In genomic region chr7:82649081-82649445, GRCm38 (mm10) we compare ENCODE assay signal across 8 mouse cellular contexts. TPM values are rescaled to one million over a fixed set of nuclear protein-coding genes. Genes with fewer than 3 reads are reported as not detected.
DNase-seq lines count a peak whose midpoint lies in the region; ATAC-seq and TF ChIP-seq lines count a peak whose summit lies in the region.

No protein-coding gene starts in this region.

- peak overlapping the region; percentile 57 for H3K4me2 ChIP-seq in lung, embryonic 14.5 days
- peak overlapping the region; percentile 61 for H3K4me2 ChIP-seq in forebrain, postnatal 0 days (ENCODE audit: low read depth)
- H3K4me2 ChIP-seq in stomach, embryonic 16.5 days (ENCODE audit: low read depth, low read length) = peak overlapping the region; percentile 76

- 16% methylated on average over 6 of the region's 6 CpGs for WGBS in lung, embryonic 14.5 days
- WGBS in forebrain, postnatal 0 days = 18% methylated on average over 6 of the region's 6 CpGs
- 11% methylated on average over 6 of the region's 6 CpGs for WGBS in liver, adult 2 months
- 11% methylated on average over 6 of the region's 6 CpGs for WGBS in stomach, embryonic 16.5 days

- peak; percentile 22; the same call in 1 of the 2 replicates for ATAC-seq in lung, embryonic 14.5 days (ENCODE audit: insufficient read depth)
- ATAC-seq in forebrain, postnatal 0 days = no peak
- peak; percentile 68; the same call in 1 of the 2 replicates for ATAC-seq in stomach, embryonic 16.5 days (ENCODE audit: insufficient read depth, low FRiP score)

- H3K27me3 ChIP-seq in lung, embryonic 14.5 days (ENCODE audit: insufficient read depth, low read length) = no peaks in the 10 kb centered on the region
- no peaks in the 10 kb centered on the region for H3K27me3 ChIP-seq in forebrain, postnatal 0 days (ENCODE audit: insufficient read depth, low read length)
- H3K27me3 ChIP-seq in liver, adult 2 months (ENCODE audit: control insufficient read depth, insufficient read depth, low read length) = no peaks in the 10 kb centered on the region
- no peaks in the 10 kb centered on the region for H3K27me3 ChIP-seq in stomach, embryonic 16.5 days (ENCODE audit: control insufficient read depth, insufficient read depth, low read length)

- peaks cover 3% of the 10 kb centered on the region; the same call in 1 of the 2 replicates for H3K79me2 ChIP-seq in liver, adult 2 months (ENCODE audit: control insufficient read depth, insufficient read depth, low read length)

- no peaks in the 10 kb centered on the region for H3K9me3 ChIP-seq in lung, embryonic 14.5 days (ENCODE audit: low read depth, low read length)
- H3K9me3 ChIP-seq in forebrain, postnatal 0 days (ENCODE audit: low read length) = no peaks in the 10 kb centered on the region
- no peaks in the 10 kb centered on the region for H3K9me3 ChIP-seq in stomach, embryonic 16.5 days (replicated peaks; ENCODE audit: control insufficient read depth, low read length)

- peak; percentile 16 for DNase-seq in lung, embryonic 14.5 days
- no peak for DNase-seq in lung, postnatal 10 days
- peak; percentile 40 for DNase-seq in T-cell, adult 2 months (ENCODE audit: low spot score)
- no peak for DNase-seq in forebrain, postnatal 0 days
- DNase-seq in liver, adult 2 months (ENCODE audit: extremely low read depth, low read depth, low spot score) = peak; percentile 2
- DNase-seq in urinary bladder, postnatal 10 days (ENCODE audit: low spot score) = no peak
- DNase-seq in lung, postnatal 25 days (ENCODE audit: low spot score) = no peak

- H3K4me1 ChIP-seq in lung, embryonic 14.5 days (ENCODE audit: insufficient read depth) = no peaks in the 10 kb centered on the region
- peaks cover 9% of the 10 kb centered on the region; the same call in 1 of the 2 replicates for H3K4me1 ChIP-seq in forebrain, postnatal 0 days (ENCODE audit: insufficient read depth)
- H3K4me1 ChIP-seq in liver, adult 2 months (ENCODE audit: control insufficient read depth, insufficient read depth, low read length) = peaks cover 4% of the 10 kb centered on the region; the same call in 1 of the 2 replicates
- peaks cover 15% of the 10 kb centered on the region for H3K4me1 ChIP-seq in stomach, embryonic 16.5 days (ENCODE audit: control insufficient read depth, insufficient read depth, low read length)

- H3K36me3 ChIP-seq in lung, embryonic 14.5 days (ENCODE audit: insufficient read depth) = peaks cover 6% of the 10 kb centered on the region; the same call in 1 of the 2 replicates
- H3K36me3 ChIP-seq in forebrain, postnatal 0 days (ENCODE audit: insufficient read depth) = 0 out of 2 replicates have a peak, but pooled peaks cover 3% of the 10 kb centered on the region
- peaks cover 7% of the 10 kb centered on the region; the same call in 1 of the 2 replicates for H3K36me3 ChIP-seq in liver, adult 2 months (ENCODE audit: control insufficient read depth, insufficient read depth, low read length)
- H3K36me3 ChIP-seq in stomach, embryonic 16.5 days (ENCODE audit: control insufficient read depth, insufficient read depth, low read length) = 0 out of 2 replicates have a peak, but pooled peaks cover 2% of the 10 kb centered on the region

- TF ChIP-seq POLR2A in liver, adult 2 months (IDR thresholded peaks at IDR 0.05; ENCODE audit: extremely low read depth, insufficient read depth, low read length) = no peak

- peak overlapping the region; percentile 72 for H3K4me3 ChIP-seq in lung, embryonic 14.5 days (ENCODE audit: low read depth, low read length)
- H3K4me3 ChIP-seq in forebrain, postnatal 0 days (ENCODE audit: low read depth, low read length) = peak overlapping the region; percentile 85
- H3K4me3 ChIP-seq in liver, adult 2 months (ENCODE audit: insufficient read depth, low read depth, low read length) = peak overlapping the region; percentile 69
- H3K4me3 ChIP-seq in stomach, embryonic 16.5 days (replicated peaks; ENCODE audit: low read length) = peak overlapping the region; percentile 79

- TF ChIP-seq CTCF in lung, embryonic 14.5 days (IDR thresholded peaks at IDR 0.05; ENCODE audit: low read depth) = no peak
- no peak for TF ChIP-seq CTCF in forebrain, postnatal 0 days (IDR thresholded peaks at IDR 0.05; ENCODE audit: low read depth)
- TF ChIP-seq CTCF in liver, adult 2 months (IDR thresholded peaks at IDR 0.05; ENCODE audit: low read depth, low read length) = no peak

- peak overlapping the region; percentile 60 for H3K9ac ChIP-seq in lung, embryonic 14.5 days
- peak overlapping the region; percentile 60 for H3K9ac ChIP-seq in forebrain, postnatal 0 days
- peak overlapping the region; percentile 71 for H3K9ac ChIP-seq in liver, adult 2 months (ENCODE audit: low read depth, low read length)
- H3K9ac ChIP-seq in stomach, embryonic 16.5 days (ENCODE audit: low read length) = peak overlapping the region; percentile 76

- H3K27ac ChIP-seq in lung, embryonic 14.5 days (ENCODE audit: low read depth) = no peak overlapping the region
- no peak overlapping the region for H3K27ac ChIP-seq in forebrain, postnatal 0 days (ENCODE audit: low read depth, low read length)
- H3K27ac ChIP-seq in liver, adult 2 months (replicated peaks; ENCODE audit: insufficient read depth, low read depth, low read length) = no peak overlapping the region
- no peak overlapping the region; the same call in 1 of the 2 replicates for H3K27ac ChIP-seq in stomach, embryonic 16.5 days (ENCODE audit: low read length)

RNA-seq across cellular contexts. Expression of gene Efl1, which starts 0.6 kb away (rescaled TPM):
- 24.4 and 30.1 TPM in 2 replicates for polyA plus RNA-seq in lung, embryonic 14.5 days (2014; fragmentation: Nextera tagmentation; extraction: Ambion mirVana)
- 12.2 and 20.8 TPM in 2 replicates for total RNA-seq in forebrain, postnatal 0 days (2014; rRNA removed)
- 14.9 and 15.9 TPM in 2 replicates for polyA plus RNA-seq in forebrain, postnatal 0 days (2015; fragmentation: Nextera tagmentation; extraction: Ambion mirVana)
- 7.3 and 8.2 TPM in 2 replicates for total RNA-seq in liver, adult 2 months (2014; rRNA removed)
- polyA plus RNA-seq in liver, adult 2 months (2012; rRNA removed) = 2.0 and 2.4 TPM in 2 replicates
- polyA plus RNA-seq in stomach, embryonic 16.5 days (2015; fragmentation: Nextera tagmentation; extraction: Ambion mirVana) = 22.8 and 24.5 TPM in 2 replicates

RNA-seq across cellular contexts. Expression of gene Saxo2, which starts 0.7 kb away (rescaled TPM):
- 3.9 and 4.7 TPM in 2 replicates for polyA plus RNA-seq in lung, embryonic 14.5 days (2014; fragmentation: Nextera tagmentation; extraction: Ambion mirVana)
- 8.9 and 16.5 TPM in 2 replicates for total RNA-seq in forebrain, postnatal 0 days (2014; rRNA removed)
- polyA plus RNA-seq in forebrain, postnatal 0 days (2015; fragmentation: Nextera tagmentation; extraction: Ambion mirVana) = 38.9 and 39.3 TPM in 2 replicates
- 0.81 and 0.83 TPM in 2 replicates for total RNA-seq in liver, adult 2 months (2014; rRNA removed)
- 1.6 TPM in 1 of 2 replicates, not detected in the other for polyA plus RNA-seq in liver, adult 2 months (2012; rRNA removed)
- 3.0 and 4.1 TPM in 2 replicates for polyA plus RNA-seq in stomach, embryonic 16.5 days (2015; fragmentation: Nextera tagmentation; extraction: Ambion mirVana)

Comparison
In these comparisons a context has a peak if more than half of its experiments do, and no peak if none do; other contexts are left out.
1. DNase-seq: peak in lung, embryonic 14.5 days (single experiment), T-cell, adult 2 months (single experiment) and liver, adult 2 months (single experiment); none in lung, postnatal 10 days (single experiment), forebrain, postnatal 0 days (single experiment), urinary bladder, postnatal 10 days (single experiment) and lung, postnatal 25 days (single experiment).
2. Peak in every context shown above with its lines, with median percentiles within 50 percentile points of each other: H3K4me2 ChIP-seq, H3K4me3 ChIP-seq and H3K9ac ChIP-seq.